Mouse (Mus musculus) olfactory bulb, adult 2 months (tissue): ENCODE results near the gene Renbp.

Experiments used
- CTCF ChIP-seq: fragments of 200-500 bp; IDR thresholded peaks from 2 replicates; pipeline ENCODE4 v1.5.1; 2012; ENCODE audit warnings: low read depth, mild to moderate bottlenecking, low read length, moderate library complexity; ENCODE audit not compliant: insufficient read depth
- POLR2A ChIP-seq: fragments of 200-500 bp; IDR thresholded peaks from 2 replicates; pipeline ENCODE4 v1.6.1; 2012; ENCODE audit warnings: mild to moderate bottlenecking, low read depth, low read length, moderate library complexity; ENCODE audit not compliant: insufficient read depth

- TF ChIP-seq POLR2A (no peak), CTCF (no peak)
Measured at GRCm38 (mm10) chrX:73949341-73949740, 18.7 kb upstream of the Renbp start.
